Mouse (Mus musculus): ENCODE data around the gene Cask.
A peak's percentile ranks its signal among the peaks of the same experiment; 100 is the strongest.

Cask gene

DNA sequence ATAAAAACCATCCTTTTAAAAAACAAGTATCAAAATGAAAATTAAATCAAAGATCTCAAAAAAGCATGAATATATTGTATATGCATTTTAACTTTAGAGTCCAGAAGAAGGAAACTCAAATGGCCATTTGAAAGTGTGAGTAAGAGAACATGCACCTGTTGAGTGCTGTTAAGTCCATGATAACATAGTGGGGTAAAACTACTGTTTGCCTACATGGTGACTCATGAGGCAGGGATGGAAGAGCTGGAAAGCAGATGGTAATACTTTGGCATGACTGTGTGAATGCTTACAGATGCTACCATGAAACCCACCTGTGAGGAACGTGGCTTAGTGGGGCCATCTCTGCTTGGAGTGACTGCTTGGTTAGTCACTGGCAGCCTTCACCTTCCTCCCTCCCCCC, 132.9 kb downstream of the Cask start:
- no peak for DNase-seq

DNA sequence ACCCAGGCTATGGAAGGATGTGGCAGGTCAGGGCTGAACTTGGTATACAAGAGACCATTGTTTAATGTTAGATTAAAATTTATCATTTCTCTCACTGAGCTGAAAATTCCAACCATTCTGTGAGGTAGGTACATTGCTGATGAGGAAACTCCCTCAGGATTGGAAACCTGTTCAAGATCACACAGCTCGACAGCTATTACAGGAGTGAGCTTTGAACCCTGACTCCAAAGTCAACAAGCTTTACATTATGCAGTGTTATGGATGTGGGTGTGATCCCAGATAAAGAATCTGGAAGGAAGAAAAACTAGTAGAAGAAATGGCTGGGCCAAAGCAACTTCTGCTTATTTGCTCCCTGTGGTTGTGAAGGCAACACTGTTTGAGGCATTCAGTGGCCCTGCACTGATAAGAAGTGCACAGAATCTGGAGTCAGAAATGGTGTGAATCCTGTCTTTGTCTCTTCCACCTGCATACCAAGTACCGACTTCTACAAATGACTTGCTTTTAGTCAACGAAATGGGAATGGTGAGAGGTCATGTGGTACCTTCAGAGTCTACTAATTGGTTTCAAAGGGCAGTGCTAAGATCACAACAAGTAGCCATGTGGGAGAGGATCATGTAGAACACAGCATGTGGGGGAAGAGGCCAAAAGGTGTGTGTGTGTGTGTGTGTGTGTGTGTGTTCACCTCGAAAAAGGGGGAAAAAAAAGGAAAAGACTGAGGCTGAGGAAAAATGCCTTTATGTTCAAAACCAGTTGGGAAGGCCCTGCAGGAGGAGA, 134.2 kb downstream of the Cask start:
- no peak for DNase-seq

DNA sequence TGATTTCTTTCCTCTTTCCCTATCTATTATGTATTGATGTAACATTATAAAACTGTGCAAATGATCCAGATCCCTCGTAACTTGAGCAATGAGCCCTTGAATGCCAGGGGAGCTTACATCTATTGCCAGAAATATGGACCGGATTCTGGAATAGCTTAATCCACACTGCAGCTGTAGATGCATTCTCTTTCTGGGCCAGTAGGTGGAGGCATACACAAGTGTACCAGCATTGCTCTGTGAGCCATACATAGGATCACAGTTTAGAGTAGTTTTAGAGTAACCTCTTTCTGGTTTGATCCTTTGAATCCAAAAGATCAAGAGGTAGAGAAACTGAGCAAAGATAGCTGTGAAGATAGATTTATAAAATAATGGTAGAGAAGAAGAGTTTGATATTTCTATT, 141.0 kb downstream of the Cask start:
- peak; percentile 40 to 68 for DNase-seq

DNA sequence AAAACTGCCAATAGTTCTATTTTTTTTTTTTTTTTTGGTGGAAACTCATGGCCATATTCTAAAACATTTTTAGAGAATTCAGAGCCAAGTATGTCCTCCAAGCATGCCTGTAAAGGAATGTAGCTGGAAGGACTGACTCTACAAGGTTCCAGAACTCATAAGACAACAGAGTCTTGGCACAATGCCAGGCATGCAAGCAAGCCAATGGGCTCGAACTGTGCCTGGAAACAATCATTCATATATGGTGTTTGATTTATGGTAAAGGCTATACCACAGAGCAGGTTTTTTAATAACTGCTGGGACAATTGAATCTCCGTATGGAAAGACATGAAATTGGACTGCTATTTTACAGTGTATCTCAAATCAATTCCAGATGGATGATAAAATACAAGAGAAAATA, 146.1 kb downstream of the Cask start:
- DNase-seq: peak in 1 of 2 experiments; percentile 23

DNA sequence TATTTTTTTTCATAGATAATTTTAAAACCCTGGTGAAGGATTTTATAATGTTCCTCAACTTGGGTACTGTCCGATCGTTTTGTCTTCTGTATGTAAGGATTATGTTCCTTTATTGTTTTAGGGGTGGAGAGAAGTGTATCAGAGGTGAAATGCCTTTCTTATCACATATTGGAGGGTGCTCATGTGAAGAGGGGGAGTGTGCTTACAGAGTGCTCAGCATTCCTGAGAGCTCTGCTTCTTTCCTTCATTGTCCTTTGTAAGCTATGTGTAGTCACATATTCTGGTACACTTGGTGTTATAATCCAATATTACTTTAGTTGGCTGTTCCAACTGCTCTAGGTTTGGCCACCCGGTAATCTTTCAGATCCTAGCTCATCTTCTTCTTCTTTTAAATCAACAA, 150.5 kb downstream of the Cask start:
- DNase-seq: no peak

DNA sequence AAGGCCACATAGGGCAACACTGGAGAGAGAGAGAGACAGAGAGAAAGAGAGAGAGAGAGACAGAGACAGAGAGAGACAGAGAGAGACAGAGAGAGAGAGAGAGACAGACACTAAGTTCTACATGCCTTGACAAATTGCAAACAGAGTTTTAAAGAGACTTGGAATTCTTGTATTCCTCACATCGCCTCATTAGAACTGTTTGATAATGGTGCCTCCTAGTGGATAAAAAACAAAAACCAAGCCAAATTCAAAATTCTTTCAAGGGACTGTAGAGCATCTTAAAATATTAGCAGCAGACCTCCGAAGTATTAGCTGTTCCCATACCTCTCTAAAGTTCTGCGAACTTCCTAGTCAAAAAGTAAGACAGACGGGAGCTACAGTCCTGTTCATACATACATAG, 159.3 kb downstream of the Cask start:
- DNase-seq: no peak

DNA sequence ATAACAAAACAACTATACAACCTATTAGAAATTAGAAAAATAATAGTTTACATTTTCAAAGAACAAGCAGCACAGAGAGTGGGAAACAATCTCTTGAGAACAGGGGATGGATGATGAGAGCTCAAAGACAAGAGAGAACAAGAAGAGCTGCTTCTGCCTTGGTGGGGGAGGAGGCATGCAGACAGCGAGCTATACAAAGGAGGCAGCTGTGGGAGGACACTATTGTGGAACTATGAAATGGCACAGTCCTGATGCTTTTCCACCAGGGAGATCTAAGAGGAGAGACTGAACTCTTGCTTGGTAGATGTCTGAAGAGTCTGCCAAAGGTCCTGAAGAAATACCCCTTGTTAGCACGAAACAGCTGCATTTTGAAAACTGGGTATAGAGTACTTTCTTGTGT, 162.8 kb downstream of the Cask start:
- DNase-seq: no peak

DNA sequence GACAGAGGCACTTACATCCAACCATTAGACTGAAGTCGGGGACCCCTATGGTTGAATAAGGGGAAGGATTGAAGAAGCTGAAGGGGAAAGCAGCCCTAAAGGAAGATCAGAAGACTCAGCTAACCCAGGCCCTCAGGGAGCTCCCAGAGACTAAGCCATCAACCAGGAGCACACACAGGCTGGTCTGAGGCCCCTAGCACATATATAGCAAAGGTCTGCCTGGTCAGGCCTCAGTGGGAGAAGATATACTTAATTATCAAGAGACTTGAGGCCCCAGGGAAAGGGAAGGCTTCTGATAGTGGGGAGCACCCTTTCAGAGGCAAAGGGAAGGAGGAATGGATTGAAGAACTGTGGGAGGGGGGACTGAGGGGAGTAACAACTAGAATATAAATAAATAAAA, 164.6 kb downstream of the Cask start:
- no peak for DNase-seq

DNA sequence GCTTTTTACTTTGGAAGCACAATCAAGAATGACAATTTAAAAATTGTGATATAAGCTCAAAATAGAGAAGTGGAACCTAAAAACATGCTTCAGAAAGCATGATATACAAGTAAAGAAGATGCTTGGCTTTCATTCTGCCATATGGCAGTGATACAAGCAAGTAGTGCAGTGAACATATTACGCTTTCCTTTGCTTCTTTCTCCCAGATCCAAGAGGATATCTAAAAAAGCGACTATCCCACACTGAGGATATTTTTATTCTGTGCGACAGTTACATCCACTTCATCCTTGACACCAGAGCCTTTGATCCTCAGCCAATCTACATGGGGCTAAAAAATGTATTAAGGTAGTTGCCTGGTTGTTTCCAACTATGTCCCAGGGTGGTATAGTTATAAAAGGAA, 169.4 kb downstream of the Cask start:
- no peak for DNase-seq

DNA sequence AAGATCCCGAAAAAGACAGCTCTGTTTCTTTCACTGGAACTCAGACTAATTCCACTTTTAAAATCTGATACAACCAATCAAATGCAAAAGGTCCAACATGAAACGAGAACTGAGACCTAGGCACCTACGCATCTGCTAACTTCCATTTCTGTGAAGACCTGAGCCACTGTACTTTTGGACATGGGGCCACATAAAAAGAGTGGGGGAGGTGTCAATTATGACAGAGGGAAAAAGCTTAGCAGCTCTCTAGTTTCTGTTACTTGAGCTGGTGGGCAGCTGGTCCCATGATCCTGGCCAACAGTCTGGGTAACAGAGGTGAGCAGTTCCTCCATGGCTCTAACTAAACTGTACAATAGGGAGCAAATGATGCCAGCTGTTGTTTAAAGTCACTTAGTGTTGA, 178.2 kb downstream of the Cask start:
- DNase-seq: no peak

DNA sequence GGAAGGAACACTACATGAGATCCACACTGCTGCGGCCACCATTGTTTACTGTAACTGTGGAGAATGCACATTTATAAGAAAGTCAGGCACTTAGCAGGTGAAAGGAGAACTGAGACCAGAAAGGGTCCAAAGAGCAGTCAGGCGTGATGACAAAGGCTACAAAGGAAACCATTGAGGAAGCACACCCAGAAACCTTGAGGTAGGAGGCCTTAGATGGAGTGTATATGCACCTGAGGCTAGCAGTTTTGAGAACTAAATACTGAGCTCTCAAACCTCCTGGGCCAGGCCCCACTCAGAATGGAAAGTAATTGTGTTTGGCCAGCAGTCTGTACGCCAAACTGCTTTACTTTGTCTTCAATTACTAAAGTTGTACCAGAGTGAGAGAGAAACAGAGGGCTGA, 180.8 kb downstream of the Cask start:
- no peak for DNase-seq

DNA sequence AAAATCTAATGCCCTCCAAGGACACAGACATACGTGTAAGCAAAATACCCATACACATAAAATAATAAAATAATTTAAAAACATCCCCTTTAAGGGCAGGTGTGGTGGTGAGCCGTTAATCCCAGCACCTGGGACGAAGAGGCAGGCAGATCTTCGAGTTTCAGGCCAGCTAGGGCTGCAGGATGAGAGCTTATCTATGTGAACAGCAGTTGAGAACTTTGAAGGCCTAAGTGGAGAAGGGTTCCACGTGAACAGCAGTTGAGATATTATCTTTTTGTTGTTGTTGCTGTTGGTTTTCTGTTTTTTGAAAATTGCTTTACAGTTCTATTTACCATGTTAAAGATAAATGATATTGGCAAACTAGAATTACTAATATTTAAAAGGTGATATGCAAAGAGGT, 182.3 kb downstream of the Cask start:
- no peak for DNase-seq

DNA sequence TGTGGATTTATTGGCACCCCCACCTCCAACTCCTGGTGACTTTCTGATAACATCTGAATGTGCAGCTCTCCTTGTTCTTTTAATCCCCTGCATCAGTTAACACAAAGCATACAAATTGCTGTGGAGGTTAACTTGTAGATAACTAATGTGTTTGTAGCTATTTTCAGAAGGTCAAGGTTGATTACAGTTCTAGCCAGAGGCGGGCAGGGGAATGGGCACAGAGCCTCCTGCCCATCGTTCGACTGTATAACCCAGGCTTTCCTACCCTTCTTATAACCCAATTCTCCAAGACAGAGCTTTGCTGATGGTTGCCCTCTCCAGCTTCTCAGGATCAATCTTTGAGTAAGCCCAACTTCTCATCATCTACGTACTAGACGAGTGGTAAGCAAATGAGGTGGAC, 190.1 kb downstream of the Cask start, which contains the start of gene Gpr82:
TSS of gene Gpr82 (plus strand) at position 301 of the 400 bp plus-strand sequence.
- DNase-seq: no peak

DNA sequence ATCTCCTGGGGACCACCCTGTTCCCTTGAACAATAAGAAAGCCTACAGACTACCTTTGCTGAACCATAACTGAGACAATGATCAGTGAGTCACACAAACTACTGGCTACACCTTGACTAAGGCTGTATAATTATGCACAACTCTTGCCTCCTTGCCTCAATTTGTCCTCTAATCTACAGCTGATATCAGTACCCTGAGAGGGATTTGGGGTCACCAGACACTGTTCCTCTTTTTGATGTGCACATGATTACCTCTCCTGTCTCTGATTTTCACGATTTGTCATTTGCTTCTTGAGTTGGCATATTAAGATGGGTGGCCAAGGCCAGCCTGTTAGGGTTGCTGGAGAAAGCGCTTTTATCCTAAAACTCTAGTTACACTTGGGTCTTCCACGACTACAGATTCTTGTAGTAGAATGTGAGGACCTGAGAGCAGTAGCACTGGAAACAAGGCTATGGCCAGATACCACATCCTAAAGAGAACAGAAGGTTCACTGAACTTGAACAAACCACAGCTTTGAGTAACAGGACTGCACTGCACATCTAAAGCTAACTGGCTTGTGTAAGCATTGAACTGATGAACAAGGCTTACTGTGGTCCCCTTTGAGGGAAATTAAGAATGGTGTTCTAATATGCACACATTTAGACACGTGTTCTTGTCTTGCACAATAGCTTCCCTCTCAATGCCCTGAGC, 191.8 kb downstream of the Cask start:
- DNase-seq: no peak

DNA sequence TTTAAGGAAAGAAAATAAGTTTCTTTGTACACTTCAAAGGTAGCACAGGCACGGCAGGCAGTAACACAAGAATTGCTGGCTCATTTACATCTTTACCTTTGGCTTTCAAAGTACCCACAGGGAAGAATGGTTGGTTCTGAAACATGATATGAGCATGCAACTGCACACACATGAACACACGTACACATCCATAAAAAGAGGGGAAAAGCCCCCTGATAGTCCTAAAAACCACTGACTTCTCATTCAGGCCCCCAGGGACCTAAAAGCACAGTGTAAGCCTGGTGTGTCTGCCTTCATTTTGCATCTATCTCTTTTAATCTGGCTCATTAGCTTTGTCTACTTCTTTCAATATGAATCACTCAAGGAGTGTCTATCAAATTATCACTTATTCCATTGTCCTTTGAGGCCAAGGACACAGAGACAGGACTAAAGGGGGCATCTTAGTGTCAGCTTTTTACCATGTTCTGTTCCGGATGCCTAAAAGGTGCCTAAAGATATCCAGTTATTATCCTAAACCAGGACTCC, 192.5 kb downstream of the Cask start:
- no peak for DNase-seq

DNA sequence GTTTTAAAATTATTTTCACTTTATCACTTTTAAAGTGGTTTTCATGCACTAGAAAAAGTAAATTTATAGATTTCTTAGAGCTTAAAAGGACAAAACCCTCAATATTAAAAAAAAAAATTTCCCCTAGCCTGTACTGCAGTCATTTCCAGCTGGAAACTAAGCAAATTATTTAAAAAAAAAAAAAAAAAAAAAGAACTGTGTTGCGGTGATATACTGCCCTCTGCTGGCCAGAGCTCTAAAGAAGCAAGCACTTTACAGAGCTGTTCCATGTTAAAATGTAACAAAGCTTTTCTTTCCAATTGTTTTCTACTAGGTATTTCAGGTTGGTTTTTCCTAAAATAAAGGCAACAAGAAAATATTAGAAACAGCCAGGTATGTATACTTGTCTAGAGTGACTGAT, 194.4 kb downstream of the Cask start:
- DNase-seq: peak; percentile 49 to 78

DNA sequence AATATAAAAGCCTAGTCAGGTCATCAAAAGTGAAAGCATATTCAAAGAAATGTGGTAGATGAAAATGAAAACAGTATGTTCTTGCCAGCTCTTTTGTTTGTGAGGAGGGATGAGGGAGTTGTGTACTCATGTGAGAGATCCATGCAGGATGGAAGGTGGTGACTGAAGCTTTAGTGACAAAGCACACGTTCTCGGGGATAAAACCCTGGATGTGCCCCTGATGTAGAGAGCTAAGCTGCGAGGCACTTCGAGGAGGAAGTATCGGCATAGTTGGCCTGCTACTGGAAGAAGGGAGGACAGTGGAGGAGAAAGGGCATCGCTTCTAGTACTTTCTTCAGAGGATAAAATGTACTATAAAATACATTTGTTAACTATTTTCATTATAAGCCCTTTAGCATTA, 195.3 kb downstream of the Cask start:
- no peak for DNase-seq

DNA sequence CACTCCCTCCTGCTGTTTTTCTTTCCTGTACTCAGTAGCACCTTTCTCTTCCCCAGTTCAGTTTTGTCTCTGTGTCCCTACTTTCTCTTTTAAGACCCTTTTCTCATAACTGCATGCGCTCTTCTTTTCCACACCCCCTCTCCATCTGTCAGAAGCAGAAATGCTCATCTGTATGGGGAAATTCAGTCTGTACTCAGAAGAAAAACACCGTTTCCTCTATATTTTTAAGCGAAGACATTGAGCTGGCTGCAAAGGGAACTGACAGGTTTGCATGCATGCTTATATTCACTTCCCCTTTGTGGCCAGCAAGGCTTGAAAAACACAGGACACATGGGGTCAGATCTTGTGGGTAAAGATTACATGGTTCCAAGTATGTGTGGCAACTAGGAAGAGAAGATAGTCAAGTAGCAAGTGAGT, 196.2 kb downstream of the Cask start:
- DNase-seq: no peak

DNA sequence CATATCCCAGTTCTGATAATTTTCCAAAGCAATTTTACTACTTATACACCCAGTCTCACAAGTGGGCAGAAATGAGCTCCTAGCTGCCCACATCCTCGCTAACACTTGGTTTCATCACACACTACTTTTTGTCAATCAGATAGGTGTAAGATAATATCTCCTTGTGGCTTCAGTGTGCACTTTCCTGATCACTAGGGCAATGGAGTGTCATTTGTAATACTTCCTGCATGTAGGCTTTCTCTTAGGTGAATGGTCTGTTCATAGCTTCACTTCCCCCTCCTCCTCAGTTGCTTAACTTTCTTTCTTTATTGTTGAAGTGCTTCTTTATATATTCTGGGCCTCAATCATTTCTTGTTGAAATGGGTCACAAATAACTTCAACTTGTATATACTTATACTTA, 198.9 kb downstream of the Cask start:
- DNase-seq: no peak

DNA sequence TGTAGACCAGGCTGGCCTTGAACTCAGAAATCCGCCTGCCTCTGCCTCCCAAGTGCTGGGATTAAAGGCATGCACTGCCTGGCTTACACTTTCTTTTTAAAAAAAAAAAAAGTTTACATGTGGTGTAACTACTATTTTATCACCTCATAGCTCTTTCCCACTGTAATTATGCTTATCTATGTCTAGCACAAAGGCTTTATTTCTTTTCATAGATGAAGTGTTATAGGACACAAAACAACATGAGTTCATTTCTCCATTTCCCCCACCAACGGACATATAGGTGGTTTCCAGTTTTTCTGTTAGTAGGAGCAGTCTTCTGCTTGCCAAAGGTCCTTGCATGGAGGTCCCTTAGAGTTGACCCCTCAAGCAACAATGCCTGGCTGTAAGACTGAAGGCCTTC, 199.3 kb downstream of the Cask start:
- DNase-seq: no peak

DNA sequence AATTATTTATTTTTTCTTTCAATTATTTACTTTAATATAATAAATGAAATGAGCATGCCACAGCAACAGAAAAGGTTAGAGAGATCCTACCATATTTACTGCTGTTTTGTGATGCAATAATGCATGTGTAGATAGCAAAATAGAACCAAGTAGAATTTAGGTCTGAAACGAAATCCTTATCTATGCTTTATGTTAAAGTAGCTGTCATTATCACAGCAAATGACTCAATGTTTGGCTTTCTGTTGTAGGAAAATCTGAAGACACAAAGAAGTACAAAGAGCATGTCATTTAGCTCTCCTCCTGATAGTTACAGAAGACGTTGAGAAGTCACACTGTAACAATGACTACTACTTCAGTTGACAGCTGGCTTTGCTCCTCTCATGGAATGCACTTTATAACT, 212.3 kb downstream of the Cask start:
- no peak for DNase-seq

DNA sequence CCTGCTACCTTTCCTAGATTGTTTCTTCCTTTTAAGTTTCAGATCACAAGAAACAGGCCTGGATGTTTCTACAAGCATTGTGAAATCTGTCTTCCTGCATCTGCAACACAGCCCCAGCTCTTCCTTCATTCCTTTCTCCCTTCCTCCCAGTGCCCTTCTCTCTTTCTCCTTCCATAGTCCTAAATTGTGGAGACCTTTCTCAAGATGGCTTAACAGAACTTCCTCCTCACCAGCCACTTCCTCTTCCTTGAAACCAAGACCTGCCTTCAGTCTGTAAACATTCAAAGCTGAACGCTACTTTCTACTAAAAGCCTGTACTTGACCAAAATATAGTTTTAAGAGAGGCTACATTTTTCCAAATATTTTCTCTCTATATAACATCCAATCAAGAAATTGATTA, 214.8 kb downstream of the Cask start:
- DNase-seq: no peak

DNA sequence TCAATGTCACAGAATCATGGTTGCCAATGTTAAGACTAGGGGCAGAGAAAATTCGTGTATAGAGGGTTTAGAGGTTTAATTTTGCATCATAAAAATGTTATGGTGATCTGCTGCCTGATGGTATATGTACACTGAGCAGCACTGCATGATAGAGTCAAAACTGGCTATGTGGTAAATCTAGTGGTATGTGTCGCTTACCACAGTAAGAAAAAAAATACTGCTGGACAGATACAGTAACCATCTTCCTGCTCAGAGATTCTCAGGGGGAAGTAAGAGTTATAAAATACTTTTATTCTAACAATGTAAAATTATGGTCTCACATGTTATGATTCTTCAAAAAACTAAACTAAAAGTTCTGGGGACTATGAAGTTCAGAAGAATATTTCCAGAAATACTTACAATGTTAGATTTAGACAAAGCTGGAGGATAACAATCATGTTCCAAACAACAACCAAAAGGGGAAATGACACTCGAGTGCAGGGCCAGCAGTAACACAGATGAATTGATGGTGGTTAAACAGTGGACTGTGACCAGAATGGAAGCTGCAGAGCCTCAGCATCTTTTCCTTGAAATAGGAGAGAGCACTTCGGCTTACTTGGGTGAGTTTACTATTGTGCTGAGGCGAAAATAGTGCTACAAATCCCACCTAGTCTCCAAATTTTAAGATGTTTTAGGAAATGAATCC, 219.4 kb downstream of the Cask start, which contains the start of gene Gpr34:
TSS of gene Gpr34 (plus strand) at position 491 of the 685 bp plus-strand sequence.
- DNase-seq: no peak

DNA sequence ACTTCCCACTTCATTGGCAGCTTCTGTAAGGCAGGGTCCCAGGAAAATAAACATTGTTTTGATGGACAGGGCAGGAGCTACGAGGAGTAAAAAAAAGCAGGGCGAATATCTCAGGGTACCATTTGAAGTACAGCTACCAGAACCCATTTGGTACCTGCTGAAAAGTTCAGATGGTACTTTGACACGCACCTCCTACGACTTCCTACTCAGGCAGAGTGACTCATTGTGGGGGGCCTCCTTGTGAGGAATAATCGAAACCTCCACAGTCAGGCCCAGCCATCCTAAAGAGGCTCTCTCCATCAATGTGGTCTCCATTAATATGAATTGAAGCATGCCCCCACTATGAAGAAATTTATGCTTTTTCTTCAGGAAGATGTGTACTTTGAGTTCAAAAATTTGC, 228.5 kb downstream of the Cask start:
- no peak for DNase-seq

All from kidney, postnatal 25 days (tissue).